Mouse (Mus musculus): ENCODE data around the gene Kdm5a. TPM values are rescaled to one million over a fixed set of nuclear protein-coding genes. Genes with fewer than 3 reads are reported as not detected.

The Kdm5a gene
- polyA plus RNA-seq, 1 experiment from 2014 or later = 29.4 TPM

DNA sequence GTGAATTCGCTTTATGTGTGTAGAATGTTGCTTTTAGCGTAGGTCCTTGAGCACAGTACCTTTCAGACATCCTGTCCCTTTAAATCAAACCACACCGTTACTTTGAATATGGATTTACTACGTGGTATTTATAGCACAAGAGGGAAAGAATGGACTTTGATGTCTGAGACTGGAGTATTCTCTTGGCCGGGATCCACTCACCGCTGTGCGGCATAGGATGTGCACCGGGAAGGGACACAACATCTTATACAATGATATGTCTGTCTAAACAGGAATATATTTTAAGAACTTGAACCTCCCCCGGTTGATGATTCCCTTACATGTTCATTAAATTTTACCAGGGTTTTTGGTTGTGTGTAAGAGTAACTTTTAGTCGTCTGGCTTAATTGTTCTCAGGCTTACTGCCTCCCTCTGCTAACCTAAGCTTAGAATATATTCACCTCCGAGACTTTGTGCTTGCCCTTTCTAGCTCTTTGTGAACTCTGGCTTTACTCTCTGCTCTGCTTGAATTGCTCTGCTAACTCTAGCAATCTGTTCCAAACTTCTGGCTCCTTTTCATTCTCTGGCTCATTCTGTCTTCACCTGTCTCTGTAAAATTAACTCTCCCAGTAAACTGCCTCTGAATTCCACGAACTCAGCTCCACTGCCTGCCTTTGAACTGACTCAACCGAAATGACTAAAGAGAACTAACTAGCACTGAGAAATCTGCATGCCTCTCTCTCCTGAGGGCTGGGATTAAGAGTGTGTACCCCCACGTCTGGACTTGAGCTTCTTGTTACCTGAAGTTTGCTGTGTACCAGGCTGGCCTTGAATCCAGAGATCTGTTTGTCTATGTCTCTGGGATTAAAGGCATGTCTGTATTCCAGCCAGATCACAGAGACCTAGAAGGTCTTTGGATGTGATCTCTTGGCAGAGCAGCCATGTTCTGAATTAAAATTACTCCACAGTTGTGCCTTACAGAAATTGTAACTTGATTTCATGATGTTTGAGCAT is 79.7 kb downstream of the Kdm5a start:
- Histone ChIP-seq H3K9me3 (no peaks in the 10 kb centered on the region), H3K36me3 (peaks cover 49% of the 10 kb centered on the region), H3K4me1 (peaks cover 17% of the 10 kb centered on the region), H3K27ac (replicated peaks) (peak overlapping the region; percentile 68), H3K27me3 (replicated peaks) (no peaks in the 10 kb centered on the region), H3K9ac (no peak overlapping the region), H3K4me3 (no peak overlapping the region), H3K4me2 (peak overlapping the region; percentile 24)
- 55% methylated on average over 14 of the region's 14 CpGs for WGBS
- no peak for ATAC-seq (ENCODE audit: extremely low read depth, insufficient number of reproducible peaks, low FRiP score, low TSS enrichment)

DNA sequence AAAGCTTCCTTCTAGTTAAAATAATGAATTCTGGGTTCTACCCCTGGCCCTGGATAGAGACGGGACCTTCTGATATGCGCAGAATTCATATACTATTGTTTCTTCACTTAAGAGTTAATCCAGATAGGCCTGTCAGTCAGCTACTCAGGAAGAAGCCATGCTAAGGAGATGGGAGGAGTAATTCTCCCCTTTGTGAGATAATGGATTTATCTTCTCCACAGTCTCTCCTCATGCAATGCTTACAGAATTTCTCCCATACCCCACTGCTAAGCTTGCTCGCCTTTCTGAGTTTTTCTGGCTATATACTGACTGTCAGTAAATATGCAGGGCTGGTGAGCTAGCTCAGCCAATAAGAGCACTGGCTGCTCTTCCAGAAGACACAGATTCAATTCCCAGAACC is 86.3 kb downstream of the Kdm5a start:
- no peak overlapping the region for H3K4me3 ChIP-seq
- H3K4me2 ChIP-seq = no peak overlapping the region
- no peak for ATAC-seq (ENCODE audit: extremely low read depth, insufficient number of reproducible peaks, low FRiP score, low TSS enrichment)
- H3K9ac ChIP-seq = no peak overlapping the region
- H3K27ac ChIP-seq (replicated peaks) = no peak overlapping the region
- H3K4me1 ChIP-seq = peaks cover 4% of the 10 kb centered on the region
- no peaks in the 10 kb centered on the region for H3K9me3 ChIP-seq
- peaks cover 4% of the 10 kb centered on the region for H3K36me3 ChIP-seq
- no peaks in the 10 kb centered on the region; the same call in 1 of the 2 replicates for H3K27me3 ChIP-seq (replicated peaks)
- WGBS = 70% methylated on average over 3 of the region's 3 CpGs

DNA sequence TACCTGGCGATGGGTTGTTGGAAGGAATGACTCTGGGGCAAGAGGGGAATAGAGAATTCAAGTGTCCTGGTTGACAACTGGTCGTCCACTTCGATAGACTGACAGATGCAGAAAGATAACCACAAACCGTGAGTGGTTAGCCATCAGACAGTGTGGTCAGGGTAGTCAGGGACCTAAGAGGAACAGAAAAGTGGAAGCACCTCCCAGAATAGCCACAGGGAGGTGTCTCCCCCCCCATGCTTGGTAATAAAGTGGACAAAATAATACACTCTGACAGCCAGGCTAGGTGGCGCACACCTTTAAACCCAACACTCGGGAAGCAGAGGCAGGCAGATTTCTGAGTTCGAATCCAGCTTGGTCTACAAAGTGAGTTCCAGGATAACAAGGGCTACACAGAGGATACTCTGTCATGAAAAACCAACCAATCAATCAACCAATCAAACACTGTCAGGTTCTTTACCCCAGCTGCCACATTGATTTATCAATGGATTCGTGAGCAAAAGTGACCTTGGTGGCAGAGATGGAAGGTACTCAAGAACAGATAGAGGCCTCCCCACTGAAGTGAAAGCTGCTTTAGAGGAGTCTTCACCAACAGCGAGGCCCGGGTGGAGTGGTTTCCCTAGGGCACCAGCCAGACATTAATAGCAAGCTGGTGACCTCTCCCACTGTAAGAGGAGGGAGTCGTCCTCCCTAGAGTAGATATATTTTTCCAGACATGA is 88.6 kb downstream of the Kdm5a start:
- Histone ChIP-seq H3K4me3 (no peak overlapping the region), H3K9ac (no peak overlapping the region), H3K4me2 (no peak overlapping the region), H3K4me1 (peaks cover 4% of the 10 kb centered on the region), H3K27me3 (replicated peaks) (no peaks in the 10 kb centered on the region; the same call in 1 of the 2 replicates), H3K27ac (replicated peaks) (no peak overlapping the region), H3K9me3 (no peaks in the 10 kb centered on the region), H3K36me3 (no peaks in the 10 kb centered on the region)
- ATAC-seq (ENCODE audit: extremely low read depth, insufficient number of reproducible peaks, low FRiP score, low TSS enrichment) = no peak
- 78% methylated on average over 11 of the region's 11 CpGs for WGBS

GRCm38 (mm10) chr6:120453103-120453445 is 89.2 kb downstream of the Kdm5a start:
- Histone ChIP-seq H3K9ac (no peak overlapping the region), H3K9me3 (no peaks in the 10 kb centered on the region), H3K36me3 (no peaks in the 10 kb centered on the region), H3K4me3 (no peak overlapping the region), H3K27me3 (replicated peaks) (no peaks in the 10 kb centered on the region; the same call in 1 of the 2 replicates), H3K4me2 (no peak overlapping the region), H3K4me1 (peaks cover 4% of the 10 kb centered on the region), H3K27ac (replicated peaks) (no peak overlapping the region)
- no peak for ATAC-seq (ENCODE audit: extremely low read depth, insufficient number of reproducible peaks, low FRiP score, low TSS enrichment)
- WGBS = 69% methylated on average over 5 of the region's 5 CpGs

- Histone ChIP-seq H3K27me3 (replicated peaks) (peaks cover 2% of the 10 kb centered on the region; the same call in 1 of the 2 replicates), H3K4me3 (no peak overlapping the region), H3K4me2 (no peak overlapping the region), H3K9me3 (no peaks in the 10 kb centered on the region), H3K9ac (no peak overlapping the region), H3K36me3 (no peaks in the 10 kb centered on the region), H3K27ac (replicated peaks) (no peak overlapping the region), H3K4me1 (peaks cover 4% of the 10 kb centered on the region)
- no peak for ATAC-seq (ENCODE audit: extremely low read depth, insufficient number of reproducible peaks, low FRiP score, low TSS enrichment)
- 87% methylated on average over 3 of the region's 3 CpGs for WGBS
Measured at GRCm38 (mm10) chr6:120453556-120453955, 89.6 kb downstream of the Kdm5a start.

DNA sequence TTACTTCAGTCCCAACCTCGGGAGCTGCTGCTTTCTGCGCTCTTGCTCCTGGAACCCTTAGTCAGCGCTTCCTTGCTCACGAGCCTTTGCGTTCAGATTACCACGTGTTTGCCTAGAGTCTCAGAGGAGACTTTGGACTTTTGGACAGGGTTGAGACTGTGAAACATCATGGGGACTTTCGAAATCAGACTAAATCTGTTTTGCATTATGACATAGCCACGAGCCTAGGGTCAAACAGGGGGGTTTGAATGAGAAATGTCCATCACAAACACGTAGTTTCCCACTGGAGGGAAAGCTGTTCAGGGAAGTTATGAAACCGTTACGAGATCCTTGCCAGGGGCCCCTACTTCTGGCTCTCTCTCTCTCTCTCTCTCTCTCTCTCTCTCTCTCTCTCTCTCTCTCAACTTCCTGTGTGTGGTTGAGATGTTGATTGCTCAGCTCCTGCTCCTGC is 90.7 kb downstream of the Kdm5a start:
- no peak overlapping the region for H3K4me2 ChIP-seq
- no peak overlapping the region for H3K27ac ChIP-seq (replicated peaks)
- H3K4me3 ChIP-seq = no peak overlapping the region
- no peak for ATAC-seq (ENCODE audit: extremely low read depth, insufficient number of reproducible peaks, low FRiP score, low TSS enrichment)
- no peaks in the 10 kb centered on the region for H3K9me3 ChIP-seq
- WGBS = 57% methylated on average over 11 of the region's 11 CpGs
- H3K9ac ChIP-seq = no peak overlapping the region
- peaks cover 4% of the 10 kb centered on the region for H3K4me1 ChIP-seq
- no peaks in the 10 kb centered on the region for H3K36me3 ChIP-seq
- H3K27me3 ChIP-seq (replicated peaks) = peaks cover 7% of the 10 kb centered on the region; the same call in 1 of the 2 replicates

- Histone ChIP-seq H3K9ac (no peak overlapping the region), H3K9me3 (no peaks in the 10 kb centered on the region), H3K4me1 (no peaks in the 10 kb centered on the region; the same call in 1 of the 2 replicates), H3K27me3 (replicated peaks) (peaks cover 26% of the 10 kb centered on the region), H3K27ac (replicated peaks) (no peak overlapping the region), H3K4me2 (no peak overlapping the region), H3K4me3 (no peak overlapping the region), H3K36me3 (no peaks in the 10 kb centered on the region)
- no peak for ATAC-seq (ENCODE audit: extremely low read depth, insufficient number of reproducible peaks, low FRiP score, low TSS enrichment)
- 61% methylated on average over 7 of the region's 7 CpGs for WGBS
Measured at GRCm38 (mm10) chr6:120457074-120457473, 93.2 kb downstream of the Kdm5a start.

- H3K4me1 ChIP-seq = no peaks in the 10 kb centered on the region; the same call in 1 of the 2 replicates
- H3K36me3 ChIP-seq = no peaks in the 10 kb centered on the region
- WGBS = 89% methylated on average over 5 of the region's 5 CpGs
- H3K27me3 ChIP-seq (replicated peaks) = peaks cover 32% of the 10 kb centered on the region
- no peak overlapping the region for H3K4me3 ChIP-seq
- no peaks in the 10 kb centered on the region for H3K9me3 ChIP-seq
- no peak overlapping the region for H3K4me2 ChIP-seq
- H3K9ac ChIP-seq = no peak overlapping the region
- ATAC-seq (ENCODE audit: extremely low read depth, insufficient number of reproducible peaks, low FRiP score, low TSS enrichment) = no peak
- H3K27ac ChIP-seq (replicated peaks) = no peak overlapping the region
Measured at GRCm38 (mm10) chr6:120457751-120458150, 93.8 kb downstream of the Kdm5a start.

DNA sequence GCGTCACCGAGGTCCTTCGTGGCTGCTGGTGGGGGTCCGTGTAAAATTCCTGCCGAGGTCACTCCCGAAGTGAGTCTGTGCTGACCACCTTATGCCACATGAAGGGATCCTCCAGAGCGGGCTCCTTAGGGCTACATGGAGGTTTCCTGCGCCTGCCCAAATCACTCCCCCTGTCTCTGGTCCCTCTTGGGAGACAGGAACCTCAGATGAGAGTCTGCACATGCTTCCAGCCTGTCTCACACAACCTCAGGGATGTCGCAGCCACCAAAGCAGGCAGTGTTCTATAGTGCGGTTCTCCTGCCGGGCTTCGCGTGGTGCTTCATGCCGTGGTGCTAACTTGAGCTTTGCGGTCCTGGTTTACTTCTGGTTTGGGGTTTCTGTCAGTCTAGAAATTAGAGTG is 97.3 kb downstream of the Kdm5a start:
- no peak for ATAC-seq (ENCODE audit: extremely low read depth, insufficient number of reproducible peaks, low FRiP score, low TSS enrichment)

GRCm38 (mm10) chr6:120462251-120462650 is 98.3 kb downstream of the Kdm5a start:
- H3K9ac ChIP-seq = no peak overlapping the region

More for the DNA sequence above, 97.3 kb downstream of the Kdm5a start:
- H3K27ac ChIP-seq (replicated peaks) = no peak overlapping the region
- H3K27me3 ChIP-seq (replicated peaks) = peaks cover 60% of the 10 kb centered on the region
- no peak overlapping the region for H3K4me3 ChIP-seq
- H3K4me1 ChIP-seq = peaks cover 16% of the 10 kb centered on the region
- H3K9ac ChIP-seq = no peak overlapping the region
- H3K4me2 ChIP-seq = no peak overlapping the region
- H3K36me3 ChIP-seq = no peaks in the 10 kb centered on the region
- H3K9me3 ChIP-seq = no peaks in the 10 kb centered on the region
- whole genome bisulfite sequencing = 53% methylated on average over 15 of the region's 15 CpGs

More at GRCm38 (mm10) chr6:120462251-120462650, 98.3 kb downstream of the Kdm5a start:
- H3K4me1 ChIP-seq = peaks cover 16% of the 10 kb centered on the region
- H3K27me3 ChIP-seq (replicated peaks) = peaks cover 60% of the 10 kb centered on the region
- H3K36me3 ChIP-seq = no peaks in the 10 kb centered on the region
- no peak overlapping the region for H3K4me2 ChIP-seq
- 46% methylated on average over 6 of the region's 6 CpGs for WGBS
- no peak overlapping the region for H3K4me3 ChIP-seq
- H3K9me3 ChIP-seq = no peaks in the 10 kb centered on the region
- no peak overlapping the region for H3K27ac ChIP-seq (replicated peaks)
- no peak for ATAC-seq (ENCODE audit: extremely low read depth, insufficient number of reproducible peaks, low FRiP score, low TSS enrichment)
